Mouse (Mus musculus) forebrain, embryonic 16.5 days (tissue): ENCODE measurements around the gene Mybbp1a. TPM values are rescaled to one million over a fixed set of nuclear protein-coding genes. Genes with fewer than 3 reads are reported as not detected.
A peak's percentile ranks its signal among the peaks of the same experiment; 100 is the strongest.

Source experiments
- ATAC-seq: fragments of 200-750 bp; cut with Nextera tagmentation; 2 replicates; pipeline ENCODE4 v1.8.0; 2017; ENCODE audit warnings: mild to moderate bottlenecking, moderate library complexity
- H3K27ac ChIP-seq: fragments of 300-500 bp; sonication (generic); 2 replicates; pipeline ENCODE4 v1.5.1; 2014; ENCODE audit warnings: low read length, control low read depth
- H3K27me3 ChIP-seq: fragments of 300-500 bp; sonication (generic); replicated peaks from 2 replicates; pipeline ENCODE4 v1.6.1; 2014; ENCODE audit warnings: low read length; ENCODE audit not compliant: control insufficient read depth, insufficient read depth
- H3K36me3 ChIP-seq: fragments of 300-500 bp; sonication (generic); 2 replicates; pipeline ENCODE4 v1.6.1; 2014; ENCODE audit not compliant: control insufficient read depth, insufficient read depth
- H3K4me1 ChIP-seq: fragments of 300-500 bp; sonication (generic); replicated peaks from 2 replicates; pipeline ENCODE4 v1.6.1; 2014; ENCODE audit warnings: low read length; ENCODE audit not compliant: control insufficient read depth, insufficient read depth
- H3K4me2 ChIP-seq: fragments of 300-500 bp; sonication (generic); 2 replicates; pipeline ENCODE4 v1.6.1; 2014; ENCODE audit warnings: mild to moderate bottlenecking, low read length, control low read depth
- H3K4me3 ChIP-seq: fragments of 300-500 bp; sonication (generic); replicated peaks from 2 replicates; pipeline ENCODE4 v1.5.1; 2014; ENCODE audit warnings: mild to moderate bottlenecking, low read length, control low read depth
- H3K9ac ChIP-seq: fragments of 300-500 bp; sonication (generic); replicated peaks from 2 replicates; pipeline ENCODE4 v1.6.1; 2014; ENCODE audit warnings: low read depth, low read length, control low read depth
- H3K9me3 ChIP-seq: fragments of 300-500 bp; sonication (generic); 2 replicates; pipeline ENCODE4 v1.6.1; 2016; ENCODE audit warnings: low read length; ENCODE audit not compliant: control insufficient read depth
- WGBS: fragments of 180-500 bp; shearing (Covaris S2); extraction: QIAGEN DNeasy Blood & Tissue Kit; methylation state at CpG from one replicate; pipeline ENCODE4 v1.1.7; 2014; 5-methylcytosine and 5-hydroxymethylcytosine counted together
- polyA plus RNA-seq: library from polyadenylated mRNA; unstranded; fragments of >200 nt; fragmentation: Nextera tagmentation; extraction: Ambion mirVana; gene quantifications from 2 replicates; pipeline ENCODE4 v1.2.1, GENCODE M21; 2015

Mybbp1a gene
- polyA plus RNA-seq, 1 experiment from 2014 or later, result 98.2 TPM

DNA sequence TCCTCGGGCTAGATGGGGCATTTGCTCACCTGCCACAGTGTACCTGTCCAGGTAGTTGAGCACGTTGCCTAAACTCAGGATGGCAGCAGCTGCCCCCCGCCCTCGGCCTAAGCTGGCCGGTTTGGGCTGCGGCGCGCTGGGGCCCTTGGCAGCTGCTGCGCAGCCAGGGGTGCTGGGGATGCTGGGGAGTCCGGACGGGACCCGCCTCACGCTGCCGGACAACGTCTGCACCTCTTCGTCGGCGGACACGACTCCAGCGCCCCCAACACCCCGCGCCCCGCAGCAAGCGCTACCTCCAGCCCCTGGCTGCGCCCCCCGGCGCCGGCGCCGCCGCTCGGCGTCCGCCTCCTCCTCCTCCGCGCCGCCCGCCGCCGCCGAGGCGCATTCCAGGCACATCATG is 48.2 kb downstream of the Mybbp1a start:
- Histone ChIP-seq H3K9me3 (no peaks in the 10 kb centered on the region), H3K36me3 (no peaks in the 10 kb centered on the region), H3K27ac (peak overlapping the region; percentile 89), H3K4me1 (peaks cover 29% of the 10 kb centered on the region), H3K9ac (peak overlapping the region; percentile 71), H3K4me2 (peak overlapping the region; percentile 61), H3K4me3 (peak overlapping the region; percentile 56), H3K27me3 (0 out of 2 replicates have a peak, but pooled peaks cover 2% of the 10 kb centered on the region)
- peak; percentile 18 for ATAC-seq
- 1% methylated on average over 36 of the region's 42 CpGs for WGBS

DNA sequence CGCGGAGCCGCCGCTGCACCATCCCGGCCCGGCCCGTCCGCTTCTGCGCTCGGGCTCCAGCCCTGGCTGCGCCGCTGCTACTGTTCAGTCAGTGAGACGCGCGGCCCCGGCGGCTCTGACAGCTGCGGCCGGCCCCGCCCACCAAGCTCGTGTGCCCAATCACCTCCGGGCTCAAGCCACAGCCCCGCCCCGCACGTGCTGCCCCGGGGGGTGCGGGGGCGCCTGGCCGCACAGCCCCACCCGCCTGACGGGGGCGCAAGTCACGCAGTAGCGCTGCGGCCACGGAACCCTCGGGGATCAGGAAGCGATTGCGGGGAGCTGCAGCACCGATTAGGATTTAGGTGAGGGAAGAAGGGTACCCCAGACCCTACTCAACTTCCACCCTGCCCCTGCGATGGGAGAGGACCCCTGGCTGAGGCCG is 48.7 kb downstream of the Mybbp1a start, which contains the start of gene Spns2:
Gene Spns2, minus strand, starts transcription at position 24 of the 421 bp plus-strand sequence.
- Histone ChIP-seq H3K4me3 (peak within 1 kb of the TSS; percentile 56), H3K9ac (peak within 1 kb of the TSS; percentile 71), H3K27me3 (0 out of 2 replicates have a peak, but pooled peaks cover 2% of the 10 kb centered on the region), H3K9me3 (no peaks in the 10 kb centered on the region), H3K27ac (peak within 1 kb of the TSS; percentile 89), H3K4me1 (peaks cover 26% of the 10 kb centered on the region), H3K36me3 (no peaks in the 10 kb centered on the region), H3K4me2 (peak within 1 kb of the TSS; percentile 61)
- under 1% methylated on average over 31 of the region's 42 CpGs for WGBS
- ATAC-seq, result peak; percentile 91

DNA sequence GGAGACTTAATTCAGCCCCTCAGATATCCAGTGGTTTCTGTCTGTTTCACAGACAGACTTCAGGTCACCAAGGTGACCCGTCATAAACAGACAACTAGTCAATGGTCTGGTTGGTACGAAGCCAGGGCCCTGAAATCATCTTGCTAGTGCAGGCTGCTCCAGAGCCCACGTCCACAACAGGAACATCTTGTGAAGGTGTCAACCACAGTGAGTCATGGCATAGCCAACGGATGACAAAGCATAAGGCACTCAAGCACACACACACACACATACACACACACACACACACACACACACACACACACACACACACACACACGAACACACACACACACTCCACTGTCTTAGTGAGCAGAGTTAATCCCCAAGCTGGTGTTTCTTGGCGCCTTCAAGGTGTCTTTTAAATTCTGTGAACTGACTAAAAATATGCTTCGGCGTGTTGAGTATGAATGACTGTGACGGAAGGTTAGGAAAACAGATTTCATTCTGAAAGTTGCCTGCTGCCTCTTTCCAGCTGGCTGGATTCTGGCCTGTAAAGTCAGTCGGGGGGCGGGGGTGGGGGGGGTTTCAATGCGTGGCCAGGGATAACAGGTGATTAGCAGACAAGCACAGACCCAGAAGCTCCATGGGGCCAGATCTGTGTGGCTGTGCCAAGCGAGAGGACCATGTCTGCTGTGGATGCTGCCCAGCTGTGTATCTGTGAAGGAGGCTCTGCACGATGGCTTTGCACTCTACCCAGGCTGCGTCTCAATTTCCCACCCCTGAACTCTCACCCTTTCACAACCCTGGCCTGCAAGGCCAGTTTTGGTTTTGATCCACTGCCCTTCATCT is 50.2 kb downstream of the Mybbp1a start:
- ATAC-seq, result no peak
- no peaks in the 10 kb centered on the region for H3K36me3 ChIP-seq
- H3K27ac ChIP-seq, result no peak overlapping the region
- 0 out of 2 replicates have a peak, but pooled peaks cover 2% of the 10 kb centered on the region for H3K27me3 ChIP-seq
- H3K4me2 ChIP-seq, result no peak overlapping the region
- H3K4me3 ChIP-seq, result no peak overlapping the region
- no peaks in the 10 kb centered on the region for H3K9me3 ChIP-seq
- H3K9ac ChIP-seq, result no peak overlapping the region
- H3K4me1 ChIP-seq, result peaks cover 13% of the 10 kb centered on the region
- WGBS, result 54% methylated on average over 15 of the region's 15 CpGs

DNA sequence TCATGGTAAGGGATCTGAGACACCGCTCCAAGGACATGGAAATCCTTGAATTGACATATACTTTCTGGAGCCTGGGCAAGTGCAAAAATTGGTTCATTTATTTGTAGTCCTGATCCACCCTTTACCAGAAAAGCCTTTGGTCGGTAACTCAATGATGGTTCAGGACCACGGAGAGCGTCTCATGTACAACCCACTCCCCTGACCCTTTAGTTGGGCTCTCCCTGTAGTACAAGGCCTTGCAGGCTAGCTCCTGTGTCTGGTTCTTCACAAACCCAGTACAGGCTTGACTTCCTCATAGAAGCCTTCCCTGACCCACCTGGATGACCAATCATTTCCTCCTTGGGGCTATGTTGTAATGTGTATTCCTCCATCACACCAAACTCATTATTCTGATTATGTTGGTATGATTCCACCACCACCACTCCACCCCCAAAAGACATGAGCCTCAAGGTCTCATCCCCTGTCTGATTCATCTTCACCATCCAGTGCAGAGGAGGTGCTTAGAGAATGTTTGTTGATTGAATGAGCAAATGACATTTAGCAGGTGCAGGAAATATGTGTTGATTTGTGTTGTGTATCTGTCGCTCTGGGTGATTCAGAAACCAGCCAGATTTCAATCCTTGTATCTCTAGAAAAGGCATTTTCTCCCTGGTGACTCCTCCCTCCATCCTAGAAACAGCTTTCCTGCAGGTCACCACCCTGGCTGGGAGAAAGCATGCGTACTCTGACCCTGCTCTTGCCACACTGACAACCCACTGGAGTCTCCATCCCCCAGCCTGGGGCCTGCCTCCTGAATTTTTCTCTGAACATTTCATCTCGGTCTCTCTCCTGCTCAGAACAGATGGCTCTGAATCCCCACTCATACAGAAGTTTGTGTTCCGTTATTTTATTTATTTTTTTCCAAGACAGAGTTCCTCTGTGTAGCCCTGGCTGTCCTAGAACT is 53.2 kb downstream of the Mybbp1a start:
- Histone ChIP-seq H3K9me3 (no peaks in the 10 kb centered on the region), H3K36me3 (no peaks in the 10 kb centered on the region), H3K9ac (no peak overlapping the region), H3K4me1 (0 out of 2 replicates have a peak, but pooled peaks cover 3% of the 10 kb centered on the region), H3K4me2 (no peak overlapping the region), H3K27ac (no peak overlapping the region), H3K27me3 (0 out of 2 replicates have a peak, but pooled peaks cover 2% of the 10 kb centered on the region), H3K4me3 (no peak overlapping the region)
- WGBS, result 51% methylated on average over 8 of the region's 8 CpGs
- no peak for ATAC-seq

DNA sequence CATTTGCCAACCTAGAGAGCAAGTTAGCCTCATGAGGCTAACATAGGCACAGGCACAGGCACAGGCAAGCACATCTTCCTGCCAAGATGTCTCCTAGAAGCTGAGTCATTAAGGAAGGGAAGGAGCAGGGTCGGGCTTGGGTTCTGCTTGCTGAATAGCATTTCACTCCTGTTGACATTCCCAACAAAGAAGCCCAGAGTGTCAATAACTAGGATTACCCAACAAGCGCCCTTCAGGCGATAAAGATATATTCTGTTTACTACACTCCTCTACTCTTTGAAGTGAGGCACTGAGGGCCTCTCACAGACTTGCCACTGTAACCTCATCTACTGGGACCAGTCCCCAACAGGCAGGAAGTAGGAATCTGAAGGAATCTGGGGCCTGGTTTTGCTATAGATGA is 54.9 kb downstream of the Mybbp1a start:
- H3K9ac ChIP-seq, result no peak overlapping the region
- ATAC-seq, result no peak

DNA sequence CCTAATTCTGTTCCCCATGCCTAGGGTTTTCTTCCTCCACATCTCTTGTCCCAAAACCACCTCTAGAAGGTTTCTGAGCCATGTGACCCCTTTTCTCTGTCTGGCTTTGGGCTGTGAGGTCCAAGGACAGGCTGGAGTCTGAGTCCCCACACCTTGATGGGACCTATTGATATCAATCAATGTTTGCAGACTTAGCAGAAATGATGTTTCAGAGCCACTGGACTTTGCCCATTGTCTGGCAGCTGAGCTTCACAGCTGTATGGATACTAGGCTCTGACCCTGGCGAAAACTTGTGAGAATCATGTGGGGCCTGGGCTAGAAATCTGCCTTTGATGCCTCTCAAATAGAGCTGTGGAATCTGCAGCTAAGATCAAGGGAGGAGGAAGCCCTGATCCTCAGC is 55.6 kb downstream of the Mybbp1a start:
- Histone ChIP-seq H3K4me1 (no peaks in the 10 kb centered on the region), H3K9ac (no peak overlapping the region), H3K9me3 (no peaks in the 10 kb centered on the region), H3K27ac (no peak overlapping the region), H3K4me2 (no peak overlapping the region), H3K4me3 (no peak overlapping the region), H3K27me3 (no peaks in the 10 kb centered on the region), H3K36me3 (no peaks in the 10 kb centered on the region)
- no peak for ATAC-seq
- 85% methylated on average over 1 of the region's 1 CpGs for WGBS

More for the DNA sequence above, 54.9 kb downstream of the Mybbp1a start:
- Histone ChIP-seq H3K4me3 (no peak overlapping the region), H3K4me2 (no peak overlapping the region), H3K27me3 (no peaks in the 10 kb centered on the region), H3K27ac (no peak overlapping the region), H3K4me1 (no peaks in the 10 kb centered on the region), H3K36me3 (no peaks in the 10 kb centered on the region), H3K9me3 (no peaks in the 10 kb centered on the region)
- 52% methylated on average over 3 of the region's 3 CpGs for WGBS

DNA sequence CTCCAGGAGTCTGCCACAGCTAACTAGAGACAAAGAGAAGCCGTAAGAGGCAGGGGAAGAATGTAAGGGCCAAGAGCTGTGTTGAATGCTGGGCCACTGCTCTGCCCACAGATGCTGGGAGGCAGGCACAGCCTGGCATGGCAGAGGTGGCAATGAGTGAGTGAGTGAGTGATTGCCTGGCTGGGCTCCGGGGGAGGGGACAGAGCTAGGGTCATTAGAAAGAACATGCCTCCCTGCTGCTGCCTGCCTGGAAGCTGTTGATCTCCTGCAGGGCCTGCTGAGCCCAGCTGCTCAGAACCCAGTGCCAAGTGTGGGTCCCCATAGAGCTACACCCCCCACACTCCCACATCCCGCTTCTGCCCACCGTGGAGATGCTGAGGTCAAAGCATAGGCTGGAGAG is 56.2 kb downstream of the Mybbp1a start:
- no peaks in the 10 kb centered on the region for H3K9me3 ChIP-seq
- no peak for ATAC-seq
- no peaks in the 10 kb centered on the region for H3K36me3 ChIP-seq
- no peak overlapping the region for H3K4me3 ChIP-seq
- H3K27me3 ChIP-seq, result no peaks in the 10 kb centered on the region
- WGBS, result 31% methylated on average over 4 of the region's 4 CpGs
- no peak overlapping the region for H3K27ac ChIP-seq
- no peak overlapping the region for H3K4me2 ChIP-seq
- H3K4me1 ChIP-seq, result peaks cover 3% of the 10 kb centered on the region; the same call in 1 of the 2 replicates
- no peak overlapping the region for H3K9ac ChIP-seq

DNA sequence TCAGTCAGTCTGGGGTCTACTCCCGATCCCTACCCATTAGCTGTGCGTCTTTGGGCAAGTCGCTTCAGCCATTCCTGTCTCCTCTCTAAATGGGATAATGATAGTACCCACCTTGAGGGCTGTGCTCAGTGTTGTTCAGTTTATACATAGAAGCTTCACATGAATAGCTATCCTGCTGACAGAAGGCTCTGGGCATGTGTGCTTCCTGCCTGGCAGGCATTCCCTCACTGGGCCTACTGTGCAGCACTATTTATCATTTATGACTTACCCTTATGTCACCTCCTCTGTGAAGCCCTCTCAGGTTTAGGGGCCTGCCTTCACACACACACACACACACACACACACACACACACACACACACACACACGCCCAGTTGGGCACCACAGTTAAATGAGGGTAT is 59.0 kb downstream of the Mybbp1a start:
- H3K27ac ChIP-seq, result no peak overlapping the region
- H3K27me3 ChIP-seq, result no peaks in the 10 kb centered on the region
- no peak overlapping the region for H3K4me2 ChIP-seq
- no peak overlapping the region for H3K9ac ChIP-seq
- H3K4me1 ChIP-seq, result peaks cover 3% of the 10 kb centered on the region; the same call in 1 of the 2 replicates
- WGBS, result 85% methylated on average over 4 of the region's 4 CpGs
- ATAC-seq, result no peak
- no peak overlapping the region for H3K4me3 ChIP-seq
- no peaks in the 10 kb centered on the region for H3K9me3 ChIP-seq
- H3K36me3 ChIP-seq, result no peaks in the 10 kb centered on the region
